Mouse (Mus musculus) erythroblast, embryonic 14.5 days (primary cell): Measurements from ENCODE around the gene Rbp3. TPM values are rescaled to one million over a fixed set of nuclear protein-coding genes. Genes with fewer than 3 reads are reported as not detected.

Experiments used
- H3K27me3 ChIP-seq: 2 replicates; pipeline ENCODE4 v1.6.1; 2012; ENCODE audit warnings: inconsistent platforms; ENCODE audit not compliant: control insufficient read depth
- H3K36me3 ChIP-seq: 2 replicates; pipeline ENCODE4 v1.6.1; 2012; ENCODE audit warnings: mild to moderate bottlenecking, inconsistent platforms; ENCODE audit not compliant: control insufficient read depth
- H3K4me1 ChIP-seq: 2 replicates; pipeline ENCODE4 v1.6.1; 2012; ENCODE audit warnings: inconsistent platforms; ENCODE audit not compliant: control insufficient read depth
- H3K4me3 ChIP-seq: replicated peaks from 2 replicates; pipeline ENCODE3; 2012; ENCODE audit warnings: moderate library complexity, mild to moderate bottlenecking, inconsistent platforms
- H3K9me3 ChIP-seq: 2 replicates; pipeline ENCODE4 v1.6.1; 2012; ENCODE audit warnings: low read length, inconsistent platforms, mixed read lengths; ENCODE audit not compliant: control insufficient read depth
- GATA1 ChIP-seq: IDR thresholded peaks from 2 replicates; pipeline ENCODE4 v1.6.1; 2012; ENCODE audit warnings: low read length, inconsistent platforms, mixed read lengths
- TAL1 ChIP-seq: IDR thresholded peaks from 3 replicates; pipeline ENCODE4 v1.6.1; 2012; ENCODE audit warnings: low read length, inconsistent platforms, mixed read lengths
- polyA plus RNA-seq: library from polyadenylated mRNA; stranded (reverse); fragments of >175 nt; gene quantifications from 2 replicates; pipeline ENCODE4 v1.2.3, GENCODE M21; 2012

Rbp3 gene
- polyA plus RNA-seq, 1 experiment, result not detected

DNA sequence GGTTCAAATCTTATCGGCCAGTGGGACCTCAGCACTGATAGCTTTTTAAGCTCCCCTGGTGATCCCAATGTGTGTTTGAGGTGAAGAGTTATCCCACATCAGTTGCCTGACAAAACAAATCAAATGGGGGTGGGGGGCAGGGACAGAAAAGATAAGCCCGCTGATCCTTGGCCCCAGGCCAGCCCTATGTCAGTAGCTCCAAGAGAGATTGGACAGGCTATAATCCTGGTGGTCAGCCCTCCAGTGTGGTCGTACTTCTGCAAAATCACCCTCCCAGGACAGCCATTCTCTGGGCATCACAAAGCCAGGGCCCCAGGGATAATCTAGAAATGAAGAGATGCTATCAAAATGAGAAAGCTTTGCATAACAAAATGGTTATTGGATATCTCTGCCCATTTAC lies 5.0 kb downstream of the Rbp3 start:
- TF ChIP-seq TAL1, result no peak
- no peak for TF ChIP-seq GATA1
- H3K4me1 ChIP-seq, result no peaks in the 10 kb centered on the region
- H3K9me3 ChIP-seq, result peaks cover 15% of the 10 kb centered on the region; the same call in 1 of the 2 replicates
- H3K36me3 ChIP-seq, result no peaks in the 10 kb centered on the region
- no peaks in the 10 kb centered on the region for H3K27me3 ChIP-seq
- H3K4me3 ChIP-seq, result no peak overlapping the region

GRCm38 (mm10) chr14:33959341-33959740 lies 5.5 kb downstream of the Rbp3 start:
- Histone ChIP-seq H3K4me3 (no peak overlapping the region), H3K9me3 (peaks cover 15% of the 10 kb centered on the region; the same call in 1 of the 2 replicates)
- no peak for TF ChIP-seq GATA1
- no peak for TF ChIP-seq TAL1

DNA sequence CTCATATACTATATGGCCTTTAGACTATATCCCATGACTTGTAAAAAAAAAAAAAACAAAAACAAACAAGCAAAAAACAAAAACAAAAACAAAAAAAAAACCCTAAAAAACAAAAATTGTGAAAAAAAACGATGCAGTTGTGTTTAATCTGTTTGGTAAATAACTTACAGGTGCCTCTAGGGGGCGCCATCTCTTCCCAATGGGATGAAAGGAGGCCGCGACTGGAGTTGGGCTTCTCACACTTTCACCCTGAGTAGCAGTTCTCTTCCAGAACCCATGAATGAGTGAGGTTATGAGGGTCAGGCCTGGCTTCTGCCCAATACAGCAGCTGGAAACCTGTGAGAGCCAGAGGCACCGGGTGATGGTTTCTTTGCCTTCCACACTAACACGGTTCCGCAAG lies 11.9 kb downstream of the Rbp3 start:
- no peaks in the 10 kb centered on the region for H3K4me1 ChIP-seq
- H3K9me3 ChIP-seq, result no peaks in the 10 kb centered on the region
- TF ChIP-seq TAL1 (no peak), GATA1 (no peak)
- no peak overlapping the region for H3K4me3 ChIP-seq
- no peaks in the 10 kb centered on the region for H3K27me3 ChIP-seq
- H3K36me3 ChIP-seq, result no peaks in the 10 kb centered on the region

More at GRCm38 (mm10) chr14:33959341-33959740, 5.5 kb downstream of the Rbp3 start:
- no peaks in the 10 kb centered on the region for H3K36me3 ChIP-seq
- no peaks in the 10 kb centered on the region for H3K27me3 ChIP-seq
- no peaks in the 10 kb centered on the region for H3K4me1 ChIP-seq

DNA sequence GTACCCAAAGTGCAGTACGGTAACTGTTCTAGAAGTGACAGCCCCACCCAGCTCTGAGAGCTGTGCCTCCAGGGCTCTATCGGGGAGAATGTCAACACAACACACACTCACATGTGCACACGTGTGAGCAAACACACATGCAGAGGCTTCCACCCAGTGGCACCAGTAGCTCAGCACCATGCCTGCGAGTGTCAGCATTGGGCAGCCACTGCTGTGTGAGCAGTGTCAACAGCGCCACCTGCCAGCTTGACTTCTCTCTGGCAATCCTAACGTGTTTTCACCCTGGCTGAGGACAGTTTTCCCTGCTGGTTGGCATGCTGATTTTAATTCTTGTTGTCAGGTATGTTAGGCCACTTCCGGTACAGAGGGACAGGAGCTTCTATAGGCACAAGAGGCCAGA lies 18.9 kb downstream of the Rbp3 start:
- H3K4me1 ChIP-seq, result no peaks in the 10 kb centered on the region
- TF ChIP-seq GATA1, result no peak
- no peak for TF ChIP-seq TAL1
- no peak overlapping the region for H3K4me3 ChIP-seq
- no peaks in the 10 kb centered on the region for H3K36me3 ChIP-seq
- H3K27me3 ChIP-seq, result peaks cover under 1% of the 10 kb centered on the region; the same call in 1 of the 2 replicates
- no peaks in the 10 kb centered on the region for H3K9me3 ChIP-seq

DNA sequence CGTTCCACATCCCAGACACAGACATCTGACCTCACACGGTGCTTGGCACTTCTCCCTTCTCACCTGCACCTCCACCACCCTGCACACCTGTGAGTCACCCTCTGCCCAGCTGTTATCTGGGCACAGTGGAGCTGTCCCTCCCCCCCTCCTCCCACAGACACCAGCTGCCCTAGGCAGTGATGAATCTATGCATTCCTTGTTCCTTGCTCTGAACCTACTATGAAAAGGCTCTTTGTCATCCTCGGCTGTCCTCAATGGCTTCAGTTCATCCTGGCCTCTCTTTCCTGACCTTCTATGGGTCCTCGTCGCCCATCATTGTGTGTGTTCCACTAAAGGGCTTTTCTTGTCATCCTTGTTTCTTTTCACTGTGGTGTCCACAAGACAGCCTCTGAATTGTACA lies 20.9 kb downstream of the Rbp3 start:
- no peaks in the 10 kb centered on the region for H3K9me3 ChIP-seq
- TF ChIP-seq GATA1 (no peak), TAL1 (no peak)

DNA sequence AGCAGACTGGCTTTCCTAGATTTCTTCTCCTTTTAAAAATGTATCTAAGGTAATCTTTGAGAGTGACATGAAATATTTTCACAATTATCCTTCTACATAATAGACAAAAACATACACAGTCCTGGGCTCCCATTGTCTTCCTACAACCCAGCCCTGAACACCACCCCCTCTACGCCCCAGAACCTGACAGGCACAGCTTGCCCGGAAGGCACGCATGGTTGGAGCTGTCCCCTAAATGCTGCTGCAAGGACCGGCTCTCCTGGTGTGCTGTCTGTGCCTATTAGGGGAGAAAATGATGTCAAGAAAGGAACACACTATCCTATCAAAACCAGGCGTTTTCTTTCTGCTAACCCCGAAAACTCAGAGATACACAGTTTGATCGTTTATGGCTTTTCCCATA lies 23.9 kb downstream of the Rbp3 start:
- Histone ChIP-seq H3K27me3 (peaks cover 12% of the 10 kb centered on the region), H3K4me1 (no peaks in the 10 kb centered on the region), H3K36me3 (no peaks in the 10 kb centered on the region), H3K9me3 (no peaks in the 10 kb centered on the region), H3K4me3 (no peak overlapping the region)
- TF ChIP-seq TAL1 (no peak), GATA1 (no peak)

More for the DNA sequence above, 20.9 kb downstream of the Rbp3 start:
- no peaks in the 10 kb centered on the region for H3K36me3 ChIP-seq
- H3K27me3 ChIP-seq, result peaks cover 12% of the 10 kb centered on the region
- no peak overlapping the region for H3K4me3 ChIP-seq
- no peaks in the 10 kb centered on the region for H3K4me1 ChIP-seq

DNA sequence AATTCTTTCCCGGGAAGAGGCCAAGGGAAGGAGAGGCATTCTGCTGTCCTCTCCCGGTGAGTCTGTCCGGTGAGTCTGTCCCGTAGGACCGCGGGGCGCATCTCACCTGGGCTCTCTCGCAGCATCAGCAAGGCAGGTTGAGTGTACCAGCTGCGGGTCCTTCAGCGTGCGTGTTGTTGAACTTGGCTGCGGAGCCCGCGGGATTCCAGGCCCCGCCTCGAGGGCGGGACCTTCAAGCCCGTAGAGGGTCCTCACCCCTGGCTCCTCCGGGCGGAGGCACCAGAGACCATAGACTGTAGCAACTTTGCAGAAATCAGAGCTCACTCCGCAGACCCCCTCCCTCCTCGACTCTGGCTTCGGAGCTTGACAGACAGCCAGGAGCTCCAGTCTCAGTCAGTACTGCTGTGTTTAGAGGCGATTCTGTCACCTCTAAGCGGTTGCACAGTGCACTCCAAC lies 24.8 kb downstream of the Rbp3 start, which contains the start of gene Zfp488:
Gene Zfp488, minus strand, starts transcription at position 161 of the 456 bp plus-strand sequence.
- no peak within 1 kb of the TSS for H3K4me3 ChIP-seq
- no peaks in the 10 kb centered on the region for H3K9me3 ChIP-seq
- no peaks in the 10 kb centered on the region for H3K4me1 ChIP-seq
- no peak for TF ChIP-seq TAL1
- no peak for TF ChIP-seq GATA1
- H3K36me3 ChIP-seq, result no peaks in the 10 kb centered on the region
- peaks cover 12% of the 10 kb centered on the region for H3K27me3 ChIP-seq

DNA sequence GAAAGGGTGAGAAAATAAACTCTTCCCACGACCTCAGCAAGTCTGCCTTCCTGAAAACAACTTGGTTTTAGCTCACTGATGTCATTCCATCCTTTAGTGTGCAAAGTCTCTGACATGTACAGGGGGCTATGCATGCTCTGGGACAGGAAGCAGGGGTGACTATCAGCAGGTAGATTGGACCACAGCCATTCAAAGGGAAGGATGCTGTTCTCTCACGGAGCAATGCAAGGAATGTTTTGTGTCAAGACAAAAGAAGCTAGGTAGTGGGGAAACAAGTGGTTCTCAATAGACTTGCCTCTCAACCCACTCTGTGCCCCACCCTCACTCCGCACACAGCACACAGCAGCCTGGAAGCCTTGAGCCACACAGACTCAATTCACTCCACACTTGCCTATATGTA lies 35.4 kb downstream of the Rbp3 start:
- no peaks in the 10 kb centered on the region for H3K36me3 ChIP-seq
- H3K27me3 ChIP-seq, result no peaks in the 10 kb centered on the region
- TF ChIP-seq GATA1 (no peak), TAL1 (no peak)
- no peaks in the 10 kb centered on the region for H3K9me3 ChIP-seq
- no peaks in the 10 kb centered on the region for H3K4me1 ChIP-seq
- no peak overlapping the region for H3K4me3 ChIP-seq

- H3K27me3 ChIP-seq, result no peaks in the 10 kb centered on the region
- no peaks in the 10 kb centered on the region for H3K9me3 ChIP-seq
- H3K4me3 ChIP-seq, result no peak overlapping the region
These were observed 38.2 kb downstream of the Rbp3 start for GRCm38 (mm10) chr14:33991971-33992370.

DNA sequence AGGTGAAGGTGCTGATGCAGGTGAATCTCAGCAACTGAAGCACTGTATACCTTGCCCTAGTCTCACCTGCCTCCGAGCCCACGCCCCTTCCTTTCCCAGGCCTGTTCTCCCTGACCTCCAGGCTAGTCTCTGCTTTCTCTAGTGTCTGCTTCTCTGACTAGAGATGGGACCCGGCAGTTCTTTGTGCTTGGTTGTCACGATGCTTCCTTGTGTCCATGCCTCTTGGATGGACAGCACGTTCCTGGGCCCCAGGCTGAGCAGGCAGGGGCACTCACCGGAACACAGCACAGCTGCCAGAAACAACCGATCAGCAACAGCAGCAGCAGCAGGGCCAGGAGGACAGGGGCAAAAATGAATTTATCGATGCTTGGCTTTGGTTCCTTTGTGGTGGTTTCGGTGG lies 39.2 kb downstream of the Rbp3 start:
- Histone ChIP-seq H3K9me3 (no peaks in the 10 kb centered on the region), H3K27me3 (no peaks in the 10 kb centered on the region), H3K4me1 (no peaks in the 10 kb centered on the region), H3K4me3 (no peak overlapping the region), H3K36me3 (no peaks in the 10 kb centered on the region)
- TF ChIP-seq TAL1, result no peak
- TF ChIP-seq GATA1, result no peak

More at GRCm38 (mm10) chr14:33991971-33992370, 38.2 kb downstream of the Rbp3 start:
- no peaks in the 10 kb centered on the region for H3K36me3 ChIP-seq
- TF ChIP-seq TAL1 (no peak), GATA1 (no peak)
- no peaks in the 10 kb centered on the region for H3K4me1 ChIP-seq
